Mouse (Mus musculus) left cerebral cortex, postnatal 4 days (tissue): Measurements from ENCODE around the gene Slc20a1. TPM values are rescaled to one million over a fixed set of nuclear protein-coding genes. Genes with fewer than 3 reads are reported as not detected.
A peak's percentile ranks its signal among the peaks of the same experiment; 100 is the strongest.

ENCODE experiments used
- DNase-seq: peaks from one replicate; pipeline ENCODE4 v3.0.0-alpha.2; 2022
- intact Hi-C: fragments of 180-260 bp; cut with DNase I; formaldehyde crosslinking; loops from one replicate; pipeline ENCODE4 v1.15.1; 2025
- total RNA-seq, 2 experiments: library from RNA; stranded (reverse); gene quantifications; 2 replicates each; pipeline ENCODE4 v1.2.3; 2021

Slc20a1 gene
- total RNA-seq, 2 experiments from 2014 or later = 109 to 111 TPM

GRCm38 (mm10) chr2:129247707-129248121, 49.1 kb downstream of the Slc20a1 start:
- intact Hi-C loops = no loop called here
- no peak for DNase-seq

- intact Hi-C loops = no loop called here
- no peak for DNase-seq
These were observed 50.8 kb downstream of the Slc20a1 start for GRCm38 (mm10) chr2:129249321-129249720.

GRCm38 (mm10) chr2:129252836-129253630, 54.5 kb downstream of the Slc20a1 start:
- intact Hi-C loops = loop anchor here (10.0 kb wide), 1 partner anchor 398 kb away; no protein-coding TSS in a partner anchor
- no peak for DNase-seq

- intact Hi-C loops = loop anchor here (10.0 kb wide), 1 partner anchor 399 kb away; no protein-coding TSS in a partner anchor
- no peak for DNase-seq
These were observed 55.0 kb downstream of the Slc20a1 start for GRCm38 (mm10) chr2:129253631-129253970.

- intact Hi-C loops = loop anchor here (10.0 kb wide), 1 partner anchor 399 kb away; no protein-coding TSS in a partner anchor
- no peak for DNase-seq
These were observed 55.5 kb downstream of the Slc20a1 start for GRCm38 (mm10) chr2:129254076-129254475.

- intact Hi-C loops = loop anchor here (5.0 to 10.0 kb wide), 3 partner anchors 84 to 401 kb away; no protein-coding TSS in a partner anchor
- no peak for DNase-seq
These were observed 57.4 kb downstream of the Slc20a1 start for GRCm38 (mm10) chr2:129256006-129256405.

GRCm38 (mm10) chr2:129258056-129258455, 59.5 kb downstream of the Slc20a1 start:
- DNase-seq = no peak
- intact Hi-C loops = loop anchor here (5.0 to 10.0 kb wide), 3 partner anchors 86 to 403 kb away; no protein-coding TSS in a partner anchor

GRCm38 (mm10) chr2:129258475-129259211, 60.1 kb downstream of the Slc20a1 start:
- peak; percentile 56 for DNase-seq
- intact Hi-C loops = loop anchor here (5.0 to 10.0 kb wide), 3 partner anchors 86 to 404 kb away; no protein-coding TSS in a partner anchor

- no peak for DNase-seq
- intact Hi-C loops = no loop called here
These were observed 62.1 kb downstream of the Slc20a1 start for GRCm38 (mm10) chr2:129260646-129261045.

Other genes with a start within 250 kb of the Slc20a1 start
- 10 to 100 TPM; 14.8 to 15.4 TPM for gene Zc3h6, start 231.4 kb upstream of the Slc20a1 start, total RNA-seq
- 10 to 100 TPM; 13.8 to 15.5 TPM for gene Gm10762, start 231.0 kb upstream of the Slc20a1 start, total RNA-seq
- gene Vinac1, start 150.6 kb upstream of the Slc20a1 start, total RNA-seq = under 1 TPM; 0.18 to 0.36 TPM
- 10 to 100 TPM; 90.0 to 95.0 TPM for gene Ttl, start 132.8 kb upstream of the Slc20a1 start, total RNA-seq
- 10 to 100 TPM; 31.2 to 35.0 TPM for gene Polr1b, start 97.8 kb upstream of the Slc20a1 start, total RNA-seq
- gene Chchd5, start 69.1 kb upstream of the Slc20a1 start, total RNA-seq = 10 to 100 TPM; 10.2 to 12.0 TPM
- 1 to 10 TPM; 5.9 to 7.0 TPM for gene Ckap2l, start 98.4 kb downstream of the Slc20a1 start, total RNA-seq
- gene Il1a, start 111.2 kb downstream of the Slc20a1 start, total RNA-seq = under 1 TPM in 1 of 2 experiments, not detected in 1; 0.28 TPM
- gene Il1b, start 172.4 kb downstream of the Slc20a1 start, total RNA-seq = under 1 TPM in 1 of 2 experiments, not detected in 1; 0.60 TPM